Mouse (Mus musculus): ENCODE results near the gene Tcea3.

The Tcea3 gene

DNA sequence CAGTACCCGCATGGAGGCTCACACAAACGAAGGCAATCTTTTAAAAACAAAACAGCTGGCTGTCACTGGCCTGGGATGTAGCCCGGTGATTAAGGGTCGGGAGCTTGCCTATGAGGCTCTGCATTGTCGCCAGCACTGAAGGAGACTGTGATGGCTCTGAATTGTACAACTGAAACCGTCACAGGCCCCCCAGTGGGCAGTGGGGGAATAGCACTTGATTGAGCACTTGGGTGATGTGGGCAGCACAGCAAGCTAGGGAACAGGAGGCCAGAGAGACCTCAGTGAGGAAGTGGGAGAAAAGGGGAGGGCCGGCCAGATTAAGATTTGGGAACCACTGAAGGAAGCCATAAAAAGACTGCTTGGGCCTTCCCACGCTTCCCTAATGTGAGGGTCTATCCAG, 7.9 kb upstream of the Tcea3 start:
- DNase-seq: peak; percentile 85 to 94

DNA sequence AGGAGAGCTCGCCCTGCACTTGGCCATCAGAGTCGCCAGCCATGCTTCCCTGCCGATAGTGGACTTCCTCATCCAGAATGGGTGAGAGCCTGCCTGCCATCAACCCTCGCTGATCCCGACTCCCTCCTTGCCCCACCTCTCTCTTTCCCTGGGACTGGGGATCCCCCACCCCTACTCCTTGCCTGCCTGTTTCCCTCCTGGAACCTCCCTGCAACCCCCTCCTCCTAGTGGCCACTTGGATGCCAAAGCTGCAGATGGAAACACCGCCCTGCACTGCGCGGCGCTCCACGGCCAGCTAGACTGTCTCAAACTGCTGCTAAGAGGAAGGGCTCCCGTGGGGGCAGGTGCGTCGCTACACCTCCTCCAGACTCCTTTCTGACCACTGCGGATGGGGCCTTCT, 7.4 kb upstream of the Tcea3 start:
- no peak for DNase-seq

DNA sequence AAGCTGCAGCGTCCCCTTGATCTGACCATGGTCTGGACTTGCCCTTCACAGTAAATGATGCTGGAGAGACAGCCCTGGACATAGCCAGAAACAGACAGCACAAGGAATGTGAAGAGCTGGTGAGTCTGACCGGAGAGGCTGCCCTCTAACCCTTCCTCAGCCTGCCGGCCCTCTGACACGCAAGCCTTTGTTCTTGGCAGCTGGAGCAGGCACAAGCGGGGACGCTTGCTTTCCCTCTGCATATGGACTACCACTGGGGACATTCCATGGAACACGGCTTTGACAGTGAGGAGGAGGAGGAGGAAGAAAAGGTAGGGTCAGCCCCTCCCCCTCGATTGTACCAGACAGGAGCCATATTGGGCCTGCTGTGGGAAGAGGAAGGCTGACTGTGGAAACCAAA, 6.6 kb upstream of the Tcea3 start:
- no peak for DNase-seq

DNA sequence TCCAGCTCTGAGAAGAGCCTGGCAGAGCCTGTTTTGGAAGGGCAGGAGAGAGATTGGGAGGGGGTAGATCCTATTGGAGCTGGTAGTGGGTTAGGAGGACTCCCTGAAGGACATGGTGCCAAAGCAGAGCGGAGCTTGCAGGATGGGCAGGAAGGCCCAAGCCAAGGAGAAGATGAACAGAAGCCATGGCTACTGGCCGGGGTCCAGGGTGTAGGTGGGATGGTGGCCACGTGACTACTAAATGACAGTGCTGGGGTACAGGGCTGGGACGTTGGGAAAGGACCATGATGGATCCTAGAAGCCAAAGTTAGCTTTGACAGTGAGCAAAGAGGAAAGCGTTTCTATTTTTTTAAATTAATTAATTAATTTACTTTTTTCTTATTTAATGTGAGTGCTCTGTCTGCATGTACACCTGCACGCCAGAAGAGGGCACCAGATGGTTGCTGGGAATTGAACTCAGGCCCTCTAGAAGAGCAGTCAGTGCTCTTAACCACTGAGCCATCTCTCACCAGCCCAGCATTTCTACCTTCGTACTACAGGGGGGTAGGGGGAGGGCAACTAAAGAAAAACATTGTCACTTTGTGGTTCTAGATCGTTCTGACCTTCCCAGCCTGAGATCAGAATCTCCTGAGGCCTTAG, 5.3 kb upstream of the Tcea3 start:
- peak; percentile 55 to 76 for DNase-seq

DNA sequence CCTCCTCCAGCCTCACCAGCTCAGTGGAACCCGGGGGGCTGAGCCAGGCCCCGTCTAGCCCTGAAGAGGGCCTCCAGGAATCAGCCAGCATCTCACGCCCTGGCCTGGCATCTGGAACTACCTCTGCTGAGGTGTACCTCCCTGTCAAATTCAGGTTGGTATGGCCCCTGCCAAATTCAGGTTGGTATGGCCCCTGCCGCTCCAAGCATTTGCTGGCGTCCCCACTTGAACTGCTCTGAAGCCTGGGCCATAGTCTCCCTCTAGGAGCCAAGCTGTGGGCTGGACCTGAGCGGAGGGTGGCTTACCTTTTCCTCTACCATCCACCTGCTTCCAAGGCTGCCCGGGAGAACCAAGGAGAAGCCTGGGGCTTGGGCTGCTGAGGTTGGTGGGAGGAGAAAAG, 4.8 kb upstream of the Tcea3 start:
- no peak for DNase-seq

DNA sequence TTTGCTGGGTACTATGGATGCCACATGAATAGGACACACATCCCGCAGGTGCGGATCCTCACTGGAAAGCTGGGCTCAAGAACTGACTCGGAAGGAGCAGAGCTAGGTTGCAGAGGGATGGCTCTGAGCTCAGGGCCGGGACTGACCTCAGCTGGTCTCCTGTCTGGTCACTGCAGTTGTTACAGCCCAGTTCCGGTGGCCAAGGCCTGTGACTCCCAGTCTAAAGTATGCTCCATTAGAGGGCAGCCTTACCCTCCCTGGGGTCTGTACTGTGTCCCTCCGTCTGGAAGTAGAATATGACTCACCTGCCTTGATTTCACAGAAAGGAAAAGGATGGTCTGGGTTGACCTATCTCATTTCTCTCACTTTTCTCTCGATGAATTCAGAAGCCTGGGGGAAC, 3.3 kb upstream of the Tcea3 start:
- no peak for DNase-seq

DNA sequence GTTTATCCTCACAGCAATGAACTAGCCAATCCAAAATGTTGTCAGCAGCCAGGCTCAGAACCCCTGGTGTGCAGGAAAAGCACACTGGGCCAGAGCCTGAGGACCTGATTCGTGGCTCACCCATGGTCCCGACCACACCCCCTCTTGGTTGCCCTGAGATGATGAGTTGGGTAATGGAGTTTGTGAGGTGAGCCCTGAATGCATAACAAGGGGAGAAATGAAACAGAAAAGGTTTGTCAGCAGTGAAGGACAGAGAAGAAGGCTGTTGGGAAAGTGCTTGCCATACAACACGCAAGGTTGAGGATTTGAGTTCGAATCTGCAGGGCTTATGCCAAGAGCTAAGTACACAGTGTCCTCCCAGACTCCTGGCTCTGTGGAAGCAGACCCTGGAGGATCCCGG, 1.8 kb upstream of the Tcea3 start:
- no peak for DNase-seq

DNA sequence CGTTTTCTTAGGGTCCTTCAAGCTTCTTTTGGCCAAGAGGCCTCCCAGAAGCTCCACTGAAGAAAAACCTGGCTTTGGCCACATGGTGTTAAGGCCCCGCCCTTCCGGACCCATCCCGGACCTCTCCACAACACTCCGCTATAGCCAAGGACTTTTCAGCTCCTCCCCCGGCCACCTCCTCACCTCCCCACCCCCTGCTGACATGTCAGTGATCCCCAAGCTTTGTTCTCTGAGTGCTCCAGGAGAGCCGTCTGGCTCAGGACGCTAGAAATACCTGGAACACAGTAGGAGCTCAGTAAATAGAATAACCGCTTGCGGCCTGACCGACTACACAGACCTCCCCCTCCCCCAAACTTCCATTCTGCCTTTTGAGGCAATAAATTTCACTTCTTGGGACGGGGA, 960 bp upstream of the Tcea3 start:
- peak; percentile 48 to 51 for DNase-seq

DNA sequence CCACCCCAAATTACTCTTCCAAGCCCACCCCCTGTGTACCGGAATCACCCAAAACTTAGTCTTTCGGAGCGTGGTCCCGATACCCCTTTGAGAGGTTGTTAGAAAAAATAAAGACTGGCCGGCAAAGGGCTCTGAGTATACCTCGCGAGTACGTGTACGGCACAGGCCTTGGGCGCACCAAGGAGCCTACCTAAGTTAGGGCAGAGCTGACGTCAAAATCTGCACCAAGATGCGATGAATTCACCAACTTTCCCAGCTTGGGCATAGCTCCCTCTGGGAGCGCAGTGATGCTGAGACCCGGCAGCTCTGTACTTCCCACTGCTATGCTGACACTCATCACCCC, 172 bp upstream of the Tcea3 start:
- DNase-seq: no peak

DNA sequence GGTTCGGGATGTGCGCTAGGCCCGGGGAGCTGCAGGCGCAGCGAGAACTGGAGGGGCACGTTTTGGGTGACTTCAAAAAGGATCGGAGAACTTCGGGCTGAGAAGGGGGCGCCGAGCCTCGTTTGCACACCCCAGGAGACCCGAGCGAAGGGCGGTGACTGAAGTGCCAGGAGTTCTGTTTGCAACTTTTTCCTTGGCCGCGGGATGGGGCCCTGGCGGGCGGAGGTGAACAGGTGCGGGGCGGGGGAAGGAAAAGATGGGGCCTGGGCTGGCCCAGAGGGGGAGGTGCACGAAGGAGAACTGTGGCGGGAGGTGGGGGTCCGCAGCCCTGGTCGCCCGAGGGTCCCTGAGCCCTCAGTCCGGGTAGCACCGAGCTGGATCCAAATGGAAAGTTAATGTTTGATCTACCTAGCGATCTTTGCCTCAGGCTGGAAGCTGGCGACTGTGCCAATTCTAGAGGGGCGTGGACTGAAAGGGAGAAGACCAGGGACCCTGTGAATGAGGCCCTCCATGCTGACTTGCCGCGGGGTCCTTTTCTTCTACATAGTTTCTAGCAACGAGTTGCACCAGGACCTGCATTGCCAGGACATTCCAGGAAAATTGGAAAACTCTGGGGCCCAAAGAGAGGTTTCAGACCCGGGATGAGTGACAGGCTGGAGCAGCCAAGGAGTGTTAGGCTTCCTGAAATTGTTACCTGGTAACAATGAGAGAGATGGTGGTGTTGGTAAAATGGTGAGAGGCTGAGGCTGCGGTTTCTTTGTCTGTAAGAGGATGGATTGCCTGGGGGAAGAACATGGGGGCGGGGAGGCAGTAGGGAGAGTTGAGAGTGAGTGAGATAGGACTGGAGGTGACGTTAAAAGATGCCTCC, 1.2 kb downstream of the Tcea3 start:
- peak; percentile 80 to 84 for DNase-seq

DNA sequence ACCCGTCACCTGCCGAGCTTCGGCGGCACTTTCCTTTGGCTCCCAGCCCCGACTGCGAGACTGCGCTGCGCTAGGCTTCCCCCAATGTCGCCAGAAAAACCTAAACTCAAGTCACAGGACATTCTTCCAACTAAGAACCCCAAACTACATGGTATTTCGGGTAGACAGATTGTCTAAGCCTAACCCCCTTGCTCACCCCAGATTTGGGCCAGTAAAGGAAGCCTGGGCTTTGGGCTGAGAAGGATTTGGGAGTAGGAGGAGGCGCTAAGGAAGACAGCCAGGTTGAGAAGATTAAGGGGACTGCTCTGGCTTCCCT, 1.8 kb downstream of the Tcea3 start:
- DNase-seq: peak in 1 of 2 experiments; percentile 44

DNA sequence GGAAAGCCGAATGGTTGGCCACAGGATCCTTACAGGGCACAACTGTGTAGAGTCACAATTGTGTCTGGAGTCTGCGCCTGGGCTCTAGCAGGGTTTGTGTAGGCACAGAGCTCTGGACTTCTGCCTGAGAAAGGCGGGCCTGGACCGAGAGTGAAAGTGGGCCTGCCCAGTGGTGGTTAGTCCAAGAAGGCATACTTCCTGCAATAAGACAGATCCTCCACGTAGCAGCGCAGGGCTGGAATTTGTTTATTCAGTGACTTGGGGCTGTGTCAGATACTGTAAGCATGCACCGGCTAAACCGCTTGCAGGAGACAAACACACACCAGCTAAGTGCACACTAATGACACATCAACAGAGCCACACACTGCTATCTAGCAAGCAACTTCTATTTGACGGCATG, 2.3 kb downstream of the Tcea3 start:
- DNase-seq: peak; percentile 80 to 83

DNA sequence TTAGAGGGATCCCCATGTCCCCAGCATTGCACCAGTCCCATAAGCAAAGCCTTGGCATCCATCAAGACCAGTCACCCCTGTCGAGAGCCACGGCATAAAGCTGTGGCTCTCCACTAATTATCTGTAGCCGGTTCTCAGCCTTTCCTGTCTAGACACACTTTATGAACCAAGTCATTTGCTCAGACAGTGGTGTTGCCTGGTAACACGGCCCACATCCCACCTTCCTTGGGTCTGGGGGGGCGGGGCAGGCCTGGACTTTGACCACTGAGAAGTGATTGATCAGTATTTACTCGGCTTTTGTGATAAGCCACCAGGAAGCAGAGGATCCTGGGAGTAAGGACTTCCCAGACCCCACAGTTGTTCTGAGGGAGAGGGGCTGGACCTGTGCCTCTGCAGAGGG, 8.4 kb downstream of the Tcea3 start:
- DNase-seq: no peak

DNA sequence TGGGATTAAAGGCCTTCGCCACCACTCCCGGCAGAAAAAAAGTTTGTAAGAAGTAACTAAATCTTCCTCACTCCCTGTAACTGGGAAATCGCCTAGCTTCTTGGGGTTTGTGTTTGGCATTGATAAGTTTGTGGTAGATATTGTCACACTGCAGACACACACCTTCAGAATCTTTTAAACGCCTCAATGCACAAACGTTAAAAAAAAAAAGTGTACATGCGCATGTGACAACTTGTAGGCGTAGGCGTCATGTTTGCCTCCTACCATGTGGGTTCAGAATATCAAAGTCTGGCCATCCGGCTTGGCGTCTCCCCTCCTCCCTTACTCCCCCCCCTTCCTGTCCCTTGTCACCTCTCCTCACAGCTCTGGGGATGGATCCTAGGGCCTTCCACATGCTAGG, 9.2 kb downstream of the Tcea3 start:
- no peak for DNase-seq

DNA sequence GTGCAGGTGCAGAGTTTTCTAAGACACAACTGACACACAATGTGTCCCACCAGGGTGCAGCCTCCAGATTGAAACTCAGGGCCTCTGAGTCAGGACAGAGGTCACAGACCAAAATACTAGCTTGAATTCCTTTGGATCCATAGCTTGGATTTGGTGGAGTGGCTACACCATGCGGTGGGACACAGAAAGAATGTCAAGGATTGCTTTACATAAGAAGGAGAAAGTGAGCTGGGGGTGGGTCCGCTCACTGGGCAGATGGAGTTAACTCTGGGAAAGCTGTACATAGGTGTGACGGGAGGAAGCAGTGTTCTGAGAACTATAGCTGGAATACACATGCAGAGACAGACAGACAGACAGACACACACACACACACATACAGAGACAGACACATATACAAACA, 12.4 kb downstream of the Tcea3 start:
- no peak for DNase-seq

DNA sequence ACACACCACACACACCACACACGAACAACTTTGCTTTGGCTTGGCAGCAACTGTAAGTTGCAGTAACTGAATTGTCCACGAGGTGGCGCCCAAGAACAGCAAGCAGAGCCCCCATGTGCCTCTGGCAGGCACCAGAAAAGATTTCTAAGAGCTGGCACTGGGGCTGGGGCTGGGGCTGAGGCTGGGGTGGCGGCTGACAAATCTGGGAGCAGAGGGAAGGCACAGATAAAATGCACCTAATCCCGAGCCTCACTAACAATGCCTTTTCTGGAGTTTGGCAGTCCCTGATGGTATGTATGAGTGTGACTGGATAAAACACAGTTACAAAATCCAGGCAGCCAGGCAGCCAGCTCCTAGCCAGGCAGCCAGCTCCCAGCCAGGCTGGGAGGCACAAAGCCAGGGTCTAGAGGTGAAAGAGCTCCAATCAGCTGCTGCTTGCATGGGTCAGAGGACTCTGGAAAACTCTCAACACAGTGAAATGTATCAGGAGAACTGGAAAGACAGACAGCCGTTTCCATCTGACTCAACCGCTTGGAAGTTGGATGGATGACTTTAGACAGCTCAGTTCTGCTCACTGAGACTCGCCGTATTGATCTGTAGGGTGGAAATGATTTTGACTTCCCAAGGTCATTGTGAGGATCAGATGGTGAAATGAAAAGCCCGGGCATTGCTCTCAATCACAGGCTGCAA, 13.1 kb downstream of the Tcea3 start:
- DNase-seq: peak; percentile 82 to 93

DNA sequence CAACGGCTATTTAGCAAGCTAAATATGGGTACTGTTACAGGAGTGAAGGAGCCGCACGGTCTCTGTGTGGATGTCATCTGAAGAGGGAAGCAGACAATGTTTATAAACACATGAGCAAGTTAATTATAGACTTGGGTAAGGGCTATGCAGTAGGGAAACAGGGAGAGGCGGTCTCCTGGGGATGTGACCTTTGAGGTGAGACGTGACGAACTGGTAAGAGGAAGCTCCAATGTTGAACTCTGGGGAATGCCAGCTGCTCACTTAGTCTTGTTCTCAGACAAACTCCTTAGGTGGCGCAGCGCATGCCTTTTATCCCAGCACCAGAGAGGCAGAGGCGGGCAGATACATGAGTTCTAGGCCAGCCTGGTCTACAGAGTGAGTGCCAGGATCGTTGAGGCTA, 14.4 kb downstream of the Tcea3 start:
- peak; percentile 62 to 76 for DNase-seq

DNA sequence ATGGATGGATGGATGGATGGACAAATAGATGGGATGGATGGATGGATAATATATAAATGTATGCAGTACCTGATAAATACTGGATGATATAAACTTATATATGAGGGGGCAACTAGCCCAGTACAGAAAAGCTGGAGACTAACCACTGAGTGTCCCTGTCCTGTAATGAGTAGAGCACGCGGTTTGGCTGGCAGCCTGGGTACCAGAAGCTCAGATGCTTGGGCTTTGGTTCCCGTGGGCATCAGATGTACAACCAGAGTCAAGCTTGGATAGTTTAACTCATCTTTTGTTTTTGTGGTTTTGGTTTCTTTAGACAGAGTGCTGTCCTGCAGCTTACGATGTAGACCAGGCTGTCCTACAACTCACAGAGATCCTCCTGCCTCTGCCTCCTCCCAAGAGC, 16.0 kb downstream of the Tcea3 start:
- no peak for DNase-seq

DNA sequence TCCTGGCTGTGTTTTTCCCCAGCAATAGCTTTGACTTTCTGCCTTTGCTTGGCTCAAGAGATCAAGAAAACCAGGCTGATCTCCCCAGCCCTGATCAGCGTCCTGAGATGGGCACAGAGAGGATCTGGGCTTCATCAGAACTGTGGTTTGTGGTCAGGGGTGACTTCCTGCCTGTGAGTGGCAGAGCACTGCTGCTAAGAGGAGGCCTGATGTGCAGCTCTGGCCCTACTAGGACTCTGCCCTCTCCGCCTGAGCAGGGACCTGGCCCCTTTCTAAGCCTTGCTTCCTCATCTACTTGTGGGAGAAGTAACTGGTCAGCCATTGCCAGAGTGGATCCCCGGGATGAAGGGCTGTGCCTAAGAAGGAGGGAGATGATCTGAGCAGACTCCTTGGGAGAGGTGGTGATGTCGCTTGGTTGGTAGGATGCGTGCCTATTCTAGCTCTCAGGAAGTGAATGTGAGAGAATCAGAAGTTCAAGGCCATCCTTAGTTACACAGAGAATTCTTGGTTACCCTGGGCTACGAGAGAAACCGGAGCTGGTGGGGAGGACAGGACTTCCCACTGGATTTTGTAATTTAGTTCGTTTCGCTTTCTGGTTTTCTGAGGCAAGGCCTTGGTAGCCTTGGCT, 19.3 kb downstream of the Tcea3 start:
- no peak for DNase-seq

DNA sequence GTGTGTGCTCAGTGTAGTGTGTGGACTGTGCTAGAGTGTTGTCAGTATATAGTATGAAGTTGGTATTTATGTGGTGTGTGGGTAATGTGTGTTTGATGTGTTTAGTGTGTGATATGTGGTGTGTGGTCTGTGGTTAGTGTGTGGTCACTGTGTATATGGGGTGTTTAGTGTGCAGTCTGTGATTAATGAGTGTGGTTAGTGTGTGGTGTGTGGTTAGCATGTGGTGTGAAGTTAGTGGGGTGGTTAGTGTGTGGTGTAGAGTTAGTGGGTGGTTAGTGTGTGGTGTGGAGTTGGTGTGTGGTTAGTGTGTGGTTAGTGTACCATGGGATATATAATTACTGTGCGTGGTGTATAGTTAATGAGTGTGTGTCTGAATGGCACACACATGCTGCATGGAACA, 21.4 kb downstream of the Tcea3 start:
- DNase-seq: no peak

DNA sequence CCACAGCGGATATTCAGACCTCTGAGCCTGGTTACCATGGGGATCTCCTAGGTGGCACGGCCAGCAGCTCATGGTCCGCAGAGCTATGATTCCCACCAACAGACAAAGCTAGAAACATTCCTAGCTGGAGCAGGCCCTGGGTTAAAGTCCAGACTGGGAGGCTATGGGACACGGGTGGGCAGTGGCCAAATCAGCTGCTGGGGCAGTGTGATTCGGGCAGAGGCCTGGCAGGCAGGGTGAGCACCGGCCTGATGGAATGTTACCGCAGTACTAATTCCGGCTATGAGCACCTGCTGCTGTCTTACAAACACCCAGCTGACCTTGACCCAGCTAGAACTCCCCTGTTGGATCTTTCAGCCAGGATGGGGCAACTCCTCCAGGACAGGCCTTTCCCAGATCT, 23.1 kb downstream of the Tcea3 start:
- peak; percentile 59 to 64 for DNase-seq

DNA sequence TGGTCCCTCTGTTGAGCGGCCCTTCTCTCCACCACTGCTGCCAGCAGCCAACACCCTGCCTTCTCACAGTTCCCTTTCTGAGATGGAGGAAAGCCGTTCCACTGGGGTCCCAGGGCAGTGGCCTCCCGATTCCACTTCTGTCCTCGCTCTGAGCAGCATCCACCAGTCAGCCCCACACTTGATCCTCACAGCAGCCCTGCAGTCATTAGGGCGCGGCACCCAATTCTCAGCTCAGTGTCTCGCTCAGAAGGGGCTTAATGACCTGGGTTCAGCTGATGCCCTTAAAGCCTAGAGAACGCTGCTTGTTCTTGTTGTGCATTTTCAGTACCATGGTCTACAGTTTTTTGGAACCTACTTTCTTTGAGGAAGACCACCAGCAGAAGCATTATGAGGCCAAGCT, 33.6 kb downstream of the Tcea3 start:
- DNase-seq: no peak

DNA sequence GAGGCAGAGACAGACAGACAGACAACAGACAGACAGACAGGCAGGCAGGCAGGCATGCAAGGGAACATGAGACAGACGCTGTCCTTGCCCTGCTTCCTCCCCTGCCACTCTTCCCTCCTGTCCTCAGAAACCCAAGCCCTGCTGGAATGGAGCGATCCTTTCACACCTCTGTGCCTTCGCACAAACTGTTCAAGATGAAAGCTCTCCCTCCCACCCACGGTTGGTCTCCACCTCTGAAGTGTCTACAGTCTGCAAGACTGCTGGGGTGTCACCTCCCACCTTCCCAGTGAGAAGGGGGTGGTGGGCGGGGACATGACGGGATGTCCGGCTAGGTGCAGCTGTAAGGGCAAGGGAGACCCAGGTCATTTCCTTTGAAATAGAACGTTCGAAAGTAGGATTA, 34.1 kb downstream of the Tcea3 start:
- no peak for DNase-seq

All from kidney, postnatal 36 days (tissue).